Mouse (Mus musculus): ENCODE measurements around the gene Als2. TPM values are rescaled to one million over a fixed set of nuclear protein-coding genes. Genes with fewer than 3 reads are reported as not detected.

Als2 gene
- polyA plus RNA-seq (2012; rRNA removed) (2.9 and 3.7 TPM in 2 replicates), polyA plus RNA-seq (2014; fragmentation: Nextera tagmentation; extraction: Ambion mirVana) (4.1 and 4.8 TPM in 2 replicates)

DNA sequence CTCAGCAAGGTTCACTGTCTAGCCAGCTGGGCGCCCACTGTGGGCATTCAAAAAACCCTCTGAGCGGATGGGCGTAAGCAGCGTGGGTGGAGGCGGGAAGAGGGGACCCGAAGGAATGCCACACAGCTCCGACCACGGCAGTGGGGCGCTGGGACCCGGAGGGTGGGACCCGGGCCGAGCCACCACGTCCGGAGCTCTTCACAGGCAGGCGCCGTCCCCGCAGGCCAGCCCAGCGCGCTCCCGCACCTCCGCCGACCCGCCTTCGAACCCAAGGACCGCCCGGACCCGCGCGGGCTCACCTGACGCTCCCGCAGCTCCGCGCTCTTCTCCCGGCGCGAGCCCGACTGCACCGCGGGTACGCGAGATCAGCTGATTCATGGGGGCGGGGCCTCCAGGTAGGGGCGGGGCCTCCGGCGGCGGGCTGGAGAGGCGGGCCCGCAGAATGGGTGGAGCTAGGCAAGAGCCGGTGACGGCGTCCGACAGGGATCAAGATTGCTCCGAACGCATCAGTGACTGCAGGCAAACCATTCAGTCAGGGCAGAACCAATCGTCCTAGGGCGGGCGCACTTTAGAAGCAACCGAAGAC, at the start of gene Als2:
TSS of gene Als2 (minus strand) at position 376 of the 586 bp plus-strand sequence.
- H3K27ac ChIP-seq: peak within 1 kb of the TSS; percentile 50
- peak within 1 kb of the TSS; percentile 89 to 92 for H3K4me3 ChIP-seq (ENCODE audit: insufficient read depth in 1 of 2, low read depth in 2 of 2, low read length in 2 of 2)
- WGBS (ENCODE audit: insufficient replicate concordance): under 1% methylated on average over 58 of the region's 58 CpGs
- H3K36me3 ChIP-seq (replicated peaks; ENCODE audit: control insufficient read depth, insufficient read depth, low read depth): no peaks in the 10 kb centered on the region
- H3K4me1 ChIP-seq (replicated peaks; ENCODE audit: control insufficient read depth in 2 of 2, insufficient read depth in 2 of 2, low read length in 1 of 2): peaks cover 6 to 11% of the 10 kb centered on the region in 2 experiments
- peak; percentile 96 for ATAC-seq (ENCODE audit: insufficient read depth)
- TF ChIP-seq CTCF (IDR thresholded peaks at IDR 0.05; ENCODE audit: low read depth) (no peak), EP300 (IDR thresholded peaks at IDR 0.05; ENCODE audit: low read depth) (no peak)
- H3K9ac ChIP-seq (replicated peaks): peak within 1 kb of the TSS; percentile 87
- H3K9me3 ChIP-seq (ENCODE audit: control insufficient read depth, low read length): no peaks in the 10 kb centered on the region
- peak; percentile 93 to 95 (median 94) for DNase-seq (ENCODE audit: low read depth in 3 of 3, low spot score in 3 of 3)
- H3K27me3 ChIP-seq (ENCODE audit: control insufficient read depth, insufficient read depth, low read length): no peaks in the 10 kb centered on the region
- H3K4me2 ChIP-seq (ENCODE audit: low read depth): peak within 1 kb of the TSS; percentile 97

DNA sequence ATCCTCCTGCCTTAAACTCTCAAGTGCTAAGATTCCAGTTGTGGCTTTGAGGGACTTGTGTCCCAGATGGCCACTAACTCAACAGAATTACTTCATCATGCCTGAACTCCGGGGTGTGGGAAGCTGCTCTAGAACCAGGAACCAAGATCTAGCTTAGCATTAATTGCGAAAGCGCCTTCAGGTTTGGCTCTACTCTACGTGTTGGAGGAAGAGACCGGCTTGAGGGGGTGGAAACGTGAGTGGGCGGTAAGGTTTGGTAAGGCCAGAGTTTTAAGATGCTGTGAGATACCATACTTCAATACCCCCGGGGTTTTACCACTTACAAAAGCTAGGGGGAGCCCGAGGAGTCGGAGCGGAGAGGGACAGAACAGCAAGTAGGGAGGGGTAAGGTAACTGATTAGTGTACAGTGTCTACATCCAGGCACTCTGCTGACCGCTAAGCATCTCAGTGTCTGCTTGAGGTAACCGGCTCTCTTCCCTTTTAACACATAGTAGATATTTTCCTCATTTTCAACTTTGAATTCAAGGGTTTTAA, 49.4 kb upstream of the Als2 start:
- DNase-seq (ENCODE audit: low read depth in 3 of 3, low spot score in 3 of 3): no peak
- no peaks in the 10 kb centered on the region for H3K4me1 ChIP-seq (replicated peaks; ENCODE audit: control insufficient read depth in 2 of 2, insufficient read depth in 2 of 2, low read length in 1 of 2)
- no peaks in the 10 kb centered on the region for H3K9me3 ChIP-seq (ENCODE audit: control insufficient read depth, low read length)
- no peak for TF ChIP-seq EP300 (IDR thresholded peaks at IDR 0.05; ENCODE audit: low read depth)
- peak; percentile 58 for TF ChIP-seq CTCF (IDR thresholded peaks at IDR 0.05; ENCODE audit: low read depth)
- H3K9ac ChIP-seq (replicated peaks): no peak overlapping the region
- WGBS (ENCODE audit: insufficient replicate concordance): 51% methylated on average over 13 of the region's 13 CpGs
- H3K27ac ChIP-seq: no peak overlapping the region
- no peak for ATAC-seq (ENCODE audit: insufficient read depth)
- H3K4me2 ChIP-seq (ENCODE audit: low read depth): no peak overlapping the region
- H3K4me3 ChIP-seq (ENCODE audit: insufficient read depth in 1 of 2, low read depth in 2 of 2, low read length in 2 of 2): no peak overlapping the region
- H3K36me3 ChIP-seq (replicated peaks; ENCODE audit: control insufficient read depth, insufficient read depth, low read depth): no peaks in the 10 kb centered on the region
- no peaks in the 10 kb centered on the region for H3K27me3 ChIP-seq (ENCODE audit: control insufficient read depth, insufficient read depth, low read length)

GRCm38 (mm10) chr1:59285880-59286279, 48.8 kb upstream of the Als2 start:
- Histone ChIP-seq H3K27ac (no peak overlapping the region), H3K27me3 (ENCODE audit: control insufficient read depth, insufficient read depth, low read length) (no peaks in the 10 kb centered on the region), H3K9ac (replicated peaks) (no peak overlapping the region), H3K9me3 (ENCODE audit: control insufficient read depth, low read length) (no peaks in the 10 kb centered on the region), H3K36me3 (replicated peaks; ENCODE audit: control insufficient read depth, insufficient read depth, low read depth) (no peaks in the 10 kb centered on the region), H3K4me2 (ENCODE audit: low read depth) (no peak overlapping the region), H3K4me1 (replicated peaks; ENCODE audit: control insufficient read depth in 2 of 2, insufficient read depth in 2 of 2, low read length in 1 of 2) (no peaks in the 10 kb centered on the region), H3K4me3 (ENCODE audit: insufficient read depth in 1 of 2, low read depth in 2 of 2, low read length in 2 of 2) (no peak overlapping the region)
- TF ChIP-seq CTCF (IDR thresholded peaks at IDR 0.05; ENCODE audit: low read depth): no peak
- ATAC-seq (ENCODE audit: insufficient read depth) (no peak), DNase-seq (ENCODE audit: low read depth in 3 of 3, low spot score in 3 of 3) (no peak)
- WGBS (ENCODE audit: insufficient replicate concordance): 53% methylated on average over 5 of the region's 5 CpGs

DNA sequence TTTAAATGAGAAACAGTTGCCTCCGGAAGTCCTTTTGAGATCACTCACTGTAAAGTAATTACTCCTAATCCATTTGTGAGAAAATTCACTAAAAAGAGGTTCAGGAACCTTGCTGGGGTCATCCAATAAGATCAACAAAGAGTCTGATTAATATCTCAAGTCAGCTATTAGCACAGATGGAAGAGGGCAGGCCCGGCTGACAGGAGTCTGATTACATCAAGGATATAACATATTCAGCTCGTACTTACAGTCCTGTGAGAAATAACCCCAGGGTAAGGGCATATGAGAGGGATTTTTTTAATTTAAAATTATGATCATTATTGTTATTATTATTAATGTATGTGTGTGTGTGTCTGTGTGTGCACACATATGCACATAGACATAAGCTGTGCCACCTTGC, 35.2 kb upstream of the Als2 start:
- ATAC-seq (ENCODE audit: insufficient read depth) (no peak), DNase-seq (ENCODE audit: low read depth in 3 of 3, low spot score in 3 of 3) (no peak)
- no peak overlapping the region for H3K4me3 ChIP-seq (ENCODE audit: insufficient read depth in 1 of 2, low read depth in 2 of 2, low read length in 2 of 2)
- WGBS (ENCODE audit: insufficient replicate concordance): 64% methylated on average over 3 of the region's 3 CpGs
- H3K36me3 ChIP-seq (replicated peaks; ENCODE audit: control insufficient read depth, insufficient read depth, low read depth): no peaks in the 10 kb centered on the region
- no peak for TF ChIP-seq EP300 (IDR thresholded peaks at IDR 0.05; ENCODE audit: low read depth)
- no peak for TF ChIP-seq CTCF (IDR thresholded peaks at IDR 0.05; ENCODE audit: low read depth)
- H3K4me2 ChIP-seq (ENCODE audit: low read depth): no peak overlapping the region
- peaks cover 0 to 4% of the 10 kb centered on the region in 2 experiments; a peak in 1 of 4 replicates for H3K4me1 ChIP-seq (replicated peaks; ENCODE audit: control insufficient read depth in 2 of 2, insufficient read depth in 2 of 2, low read length in 1 of 2)
- no peak overlapping the region for H3K9ac ChIP-seq (replicated peaks)
- no peaks in the 10 kb centered on the region for H3K27me3 ChIP-seq (ENCODE audit: control insufficient read depth, insufficient read depth, low read length)
- H3K27ac ChIP-seq: no peak overlapping the region
- no peaks in the 10 kb centered on the region for H3K9me3 ChIP-seq (ENCODE audit: control insufficient read depth, low read length)

GRCm38 (mm10) chr1:59269951-59270689, 33.1 kb upstream of the Als2 start:
- Histone ChIP-seq H3K4me3 (ENCODE audit: insufficient read depth in 1 of 2, low read depth in 2 of 2, low read length in 2 of 2) (no peak overlapping the region), H3K4me1 (replicated peaks; ENCODE audit: control insufficient read depth in 2 of 2, insufficient read depth in 2 of 2, low read length in 1 of 2) (peaks cover 0 to 4% of the 10 kb centered on the region in 2 experiments; a peak in 1 of 4 replicates), H3K4me2 (ENCODE audit: low read depth) (no peak overlapping the region), H3K27ac (no peak overlapping the region), H3K27me3 (ENCODE audit: control insufficient read depth, insufficient read depth, low read length) (no peaks in the 10 kb centered on the region), H3K9me3 (ENCODE audit: control insufficient read depth, low read length) (no peaks in the 10 kb centered on the region), H3K36me3 (replicated peaks; ENCODE audit: control insufficient read depth, insufficient read depth, low read depth) (no peaks in the 10 kb centered on the region), H3K9ac (replicated peaks) (no peak overlapping the region)
- TF ChIP-seq CTCF (IDR thresholded peaks at IDR 0.05; ENCODE audit: low read depth) (no peak), EP300 (IDR thresholded peaks at IDR 0.05; ENCODE audit: low read depth) (no peak)
- ATAC-seq (ENCODE audit: insufficient read depth): no peak
- 63% methylated on average over 20 of the region's 20 CpGs for WGBS (ENCODE audit: insufficient replicate concordance)
- DNase-seq (ENCODE audit: low read depth in 3 of 3, low spot score in 3 of 3): no peak

All from liver, embryonic 14.5 days (tissue).